Mouse (Mus musculus): ENCODE measurements around the gene Frmd4b.

Frmd4b gene

DNA sequence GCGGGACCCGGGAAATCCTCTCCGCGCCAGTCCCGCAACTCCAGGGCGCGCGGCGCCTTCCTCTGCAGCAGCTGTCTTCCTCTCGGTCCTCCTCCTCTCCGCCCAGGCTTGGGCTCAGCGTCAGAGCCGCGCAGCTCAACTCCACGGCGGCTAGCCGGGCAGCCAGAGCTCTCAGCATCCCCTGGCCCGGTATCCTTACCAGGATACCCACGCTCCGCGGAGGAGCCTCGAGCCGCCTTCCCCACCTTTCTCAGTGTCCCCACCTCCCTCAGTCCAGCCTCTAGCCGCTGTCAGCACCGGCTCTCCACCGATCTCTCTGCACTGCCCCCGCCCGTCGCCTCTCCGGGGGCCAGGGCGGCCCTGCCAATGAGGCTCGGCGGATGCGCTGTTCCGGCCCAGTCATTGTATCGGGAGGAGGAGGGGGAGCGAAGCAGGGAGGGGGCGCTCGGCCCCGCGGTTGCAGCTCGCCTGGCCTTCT, at the start of gene Frmd4b:
TSS of gene Frmd4b (minus strand) at position 276 of the 478 bp plus-strand sequence.
- DNase-seq: peak; percentile 47

GRCm38 (mm10) chr6:97666417-97666816, 49.1 kb upstream of the Frmd4b start:
- no peak for DNase-seq

GRCm38 (mm10) chr6:97658921-97659320, 41.6 kb upstream of the Frmd4b start:
- DNase-seq: no peak

GRCm38 (mm10) chr6:97655986-97656385, 38.6 kb upstream of the Frmd4b start:
- no peak for DNase-seq

DNA sequence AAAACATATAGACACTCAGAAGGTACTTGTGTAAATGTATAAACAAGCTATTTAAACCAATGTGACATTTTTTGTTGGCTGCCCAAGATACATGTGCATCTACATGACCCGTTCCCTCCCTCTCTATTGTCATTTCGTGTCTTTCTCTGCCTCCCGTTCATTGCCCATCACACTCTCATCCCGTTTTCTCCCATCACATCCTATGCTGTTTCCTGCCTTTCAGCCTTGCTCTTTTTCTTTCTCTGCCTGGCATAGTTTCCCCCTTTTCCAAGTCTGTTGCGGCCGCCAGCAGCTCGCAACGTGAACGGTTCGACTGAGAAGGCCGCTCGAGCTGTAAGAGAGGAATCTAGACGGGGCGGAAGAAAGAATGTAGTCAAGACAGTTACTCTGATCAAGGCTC, 30.2 kb upstream of the Frmd4b start:
- DNase-seq: no peak

GRCm38 (mm10) chr6:97623330-97623729, 6.0 kb upstream of the Frmd4b start:
- no peak for DNase-seq

- no peak for DNase-seq
Observed at GRCm38 (mm10) chr6:97622236-97622635, 4.9 kb upstream of the Frmd4b start.

DNA sequence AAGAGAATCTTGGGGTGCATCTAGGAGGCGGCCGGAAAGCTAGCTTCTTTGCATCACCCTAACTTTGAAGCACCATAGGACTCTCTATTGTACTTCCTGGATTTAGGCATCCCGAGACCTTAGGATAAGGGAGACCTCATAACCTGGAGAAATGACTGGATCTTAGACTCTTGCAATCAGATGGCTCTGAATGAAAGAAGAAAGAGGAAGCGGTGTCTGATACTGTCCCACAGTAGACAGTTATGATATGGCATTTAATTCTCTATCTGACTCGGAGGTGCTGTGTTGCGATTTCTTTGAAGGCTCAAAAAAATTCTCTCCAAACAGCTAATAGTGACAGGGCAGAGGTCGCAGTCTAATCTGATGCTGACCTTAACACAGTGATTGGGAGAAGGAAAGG, 433 bp upstream of the Frmd4b start:
- DNase-seq: no peak

GRCm38 (mm10) chr6:97616658-97617265, 579 bp downstream of the Frmd4b start:
- peak; percentile 30 for DNase-seq

DNA sequence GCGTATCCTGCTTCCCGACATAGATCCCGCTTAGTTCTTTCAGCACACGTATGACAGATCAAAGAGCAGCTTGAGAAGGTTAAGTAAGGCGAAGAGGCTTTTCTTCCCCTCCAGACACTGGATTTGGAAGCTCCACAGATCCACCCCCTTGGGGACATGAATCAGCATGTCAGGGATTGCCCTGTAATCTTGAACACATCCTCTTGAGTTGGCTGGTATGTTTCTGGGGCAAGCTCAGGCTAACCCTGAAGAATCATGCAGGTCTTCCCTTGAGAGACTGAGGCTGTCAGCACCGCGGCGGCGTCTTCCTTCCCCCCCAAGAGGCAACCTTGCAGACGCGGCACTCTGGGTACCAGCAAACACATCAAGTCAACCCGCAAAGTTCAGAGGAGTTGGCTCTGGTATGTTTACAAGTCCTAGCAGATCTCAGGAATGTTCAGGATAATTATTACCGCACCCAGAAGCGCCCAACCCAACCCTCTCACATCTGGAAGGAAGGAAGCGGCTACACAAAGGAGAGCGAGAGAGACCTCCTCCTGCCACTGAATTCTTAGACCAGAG, 1.4 kb downstream of the Frmd4b start:
- DNase-seq: no peak

- DNase-seq: no peak
Observed at GRCm38 (mm10) chr6:97614179-97614578, 3.2 kb downstream of the Frmd4b start.

GRCm38 (mm10) chr6:97612861-97613260, 4.5 kb downstream of the Frmd4b start:
- no peak for DNase-seq

DNA sequence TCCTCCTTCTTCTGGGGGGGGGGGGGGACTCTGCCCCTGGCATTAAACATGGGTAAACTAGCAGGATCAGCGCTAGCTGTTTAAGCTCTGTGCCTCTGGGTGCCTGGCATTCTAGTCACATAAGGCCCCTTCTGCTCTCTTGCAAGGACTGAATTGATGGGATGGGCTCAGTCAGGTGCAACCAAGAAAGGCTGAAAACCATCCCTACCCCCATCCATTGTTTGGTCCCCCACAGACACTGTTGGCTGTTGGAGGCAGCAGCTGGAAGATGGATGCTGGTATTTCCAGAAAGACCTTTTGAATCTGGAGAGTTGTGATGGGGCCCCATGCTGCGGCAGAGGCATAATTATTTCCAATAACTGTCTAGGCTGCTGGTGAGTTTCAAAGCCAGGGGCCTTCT, 7.3 kb downstream of the Frmd4b start:
- no peak for DNase-seq

DNA sequence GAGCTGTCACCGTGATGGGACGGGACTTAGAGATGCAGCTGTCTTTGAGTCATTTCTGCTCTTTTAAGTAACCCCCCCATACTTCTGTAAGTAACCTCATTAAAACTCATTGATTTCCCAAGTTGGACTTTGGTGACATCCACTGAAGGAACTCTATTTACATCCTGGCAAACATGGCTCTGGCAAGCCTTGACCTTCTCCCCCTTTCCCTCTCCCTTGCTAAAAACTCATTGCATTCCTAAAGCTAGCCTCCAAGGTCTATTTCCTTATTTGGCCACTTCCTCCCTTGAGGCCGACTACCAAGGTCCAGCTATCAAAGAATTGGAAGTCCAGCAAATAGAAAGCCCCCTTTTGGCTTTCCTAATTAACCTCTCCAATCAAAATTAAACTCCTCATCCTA, 9.7 kb downstream of the Frmd4b start:
- DNase-seq: no peak

GRCm38 (mm10) chr6:97595218-97595617, 22.1 kb downstream of the Frmd4b start:
- DNase-seq: no peak

GRCm38 (mm10) chr6:97594589-97594988, 22.8 kb downstream of the Frmd4b start:
- DNase-seq: no peak

GRCm38 (mm10) chr6:97590230-97590629, 27.1 kb downstream of the Frmd4b start:
- no peak for DNase-seq

- DNase-seq: no peak
Observed at GRCm38 (mm10) chr6:97589581-97589980, 27.8 kb downstream of the Frmd4b start.

GRCm38 (mm10) chr6:97589031-97589430, 28.3 kb downstream of the Frmd4b start:
- no peak for DNase-seq

GRCm38 (mm10) chr6:97586606-97587005, 30.7 kb downstream of the Frmd4b start:
- DNase-seq: no peak

- no peak for DNase-seq
Observed at GRCm38 (mm10) chr6:97586024-97586423, 31.3 kb downstream of the Frmd4b start.

- no peak for DNase-seq
Observed at GRCm38 (mm10) chr6:97582748-97583147, 34.6 kb downstream of the Frmd4b start.

GRCm38 (mm10) chr6:97581941-97582340, 35.4 kb downstream of the Frmd4b start:
- DNase-seq: no peak

- DNase-seq: no peak
Observed at GRCm38 (mm10) chr6:97580479-97581030, 36.8 kb downstream of the Frmd4b start.

DNA sequence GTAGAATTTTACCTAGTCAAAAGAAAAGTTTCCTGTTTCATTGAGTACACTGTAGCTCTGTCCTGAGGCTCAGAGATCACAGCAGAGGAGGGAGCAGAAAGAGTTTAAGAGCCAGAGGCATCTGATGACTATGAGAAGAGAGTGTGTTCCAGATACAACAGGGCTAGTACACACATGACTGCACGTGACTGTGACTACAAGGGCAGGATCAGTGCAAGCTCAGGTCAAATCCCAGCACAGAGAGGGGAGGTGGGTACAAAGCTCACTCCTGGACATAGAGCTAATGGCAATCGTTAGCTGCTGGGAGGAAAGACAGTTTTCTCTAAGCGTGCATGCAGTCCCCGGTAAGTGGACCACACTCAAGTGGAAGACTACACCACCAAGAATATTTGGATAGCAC, 37.6 kb downstream of the Frmd4b start:
- no peak for DNase-seq

Measured in liver (tissue).